Mouse (Mus musculus) brain, embryonic 18.5 days (tissue): ENCODE data around the gene Ranbp9.
"Not testable (repeated sequence)": the region's sequence is repeated elsewhere in the genome, so short reads cannot be mapped to it uniquely, and the experiment has no call there.

Source experiments
- DNase-seq: peaks from one replicate; pipeline ENCODE4 v3.0.0-alpha.2; 2012; ENCODE audit warnings: low read depth, low spot score

The Ranbp9 gene

GRCm38 (mm10) chr13:43496660-43497059 is 15.6 kb upstream of the Ranbp9 start:
- DNase-seq = no peak

- DNase-seq = no peak
Observed at GRCm38 (mm10) chr13:43495645-43496044, 14.6 kb upstream of the Ranbp9 start.

GRCm38 (mm10) chr13:43493725-43494124 is 12.6 kb upstream of the Ranbp9 start:
- no peak for DNase-seq

GRCm38 (mm10) chr13:43493058-43493481 is 12.0 kb upstream of the Ranbp9 start:
- no peak for DNase-seq

- DNase-seq = no peak
Observed at GRCm38 (mm10) chr13:43486501-43487213, 5.6 kb upstream of the Ranbp9 start.

GRCm38 (mm10) chr13:43485278-43485976 is 4.3 kb upstream of the Ranbp9 start:
- no peak for DNase-seq

GRCm38 (mm10) chr13:43482782-43483181 is 1.7 kb upstream of the Ranbp9 start:
- DNase-seq = no peak

- no peak for DNase-seq
Observed at GRCm38 (mm10) chr13:43481859-43482245, 770 bp upstream of the Ranbp9 start.

- DNase-seq = no peak
Observed at GRCm38 (mm10) chr13:43480595-43480956, 506 bp downstream of the Ranbp9 start.

GRCm38 (mm10) chr13:43479767-43480571 is 1.1 kb downstream of the Ranbp9 start:
- DNase-seq = no peak

GRCm38 (mm10) chr13:43479024-43479705 is 1.9 kb downstream of the Ranbp9 start:
- DNase-seq = no peak

- DNase-seq = no peak
Observed at GRCm38 (mm10) chr13:43478586-43478985, 2.5 kb downstream of the Ranbp9 start.

GRCm38 (mm10) chr13:43477098-43477697 is 3.9 kb downstream of the Ranbp9 start:
- DNase-seq = no peak

- DNase-seq = no peak
Observed at GRCm38 (mm10) chr13:43476226-43476625, 4.9 kb downstream of the Ranbp9 start.

GRCm38 (mm10) chr13:43474722-43475121 is 6.4 kb downstream of the Ranbp9 start:
- no peak for DNase-seq

GRCm38 (mm10) chr13:43471861-43472260 is 9.2 kb downstream of the Ranbp9 start:
- DNase-seq = not testable (repeated sequence)

GRCm38 (mm10) chr13:43469607-43470006 is 11.5 kb downstream of the Ranbp9 start:
- no peak for DNase-seq

GRCm38 (mm10) chr13:43464605-43465004 is 16.5 kb downstream of the Ranbp9 start:
- no peak for DNase-seq

GRCm38 (mm10) chr13:43457161-43457560 is 23.9 kb downstream of the Ranbp9 start:
- no peak for DNase-seq

GRCm38 (mm10) chr13:43454431-43454830 is 26.7 kb downstream of the Ranbp9 start:
- DNase-seq = no peak

- no peak for DNase-seq
Observed at GRCm38 (mm10) chr13:43452843-43453605, 28.1 kb downstream of the Ranbp9 start.
